ENCODE assay signal across 8 mouse cellular contexts in the genomic region with DNA sequence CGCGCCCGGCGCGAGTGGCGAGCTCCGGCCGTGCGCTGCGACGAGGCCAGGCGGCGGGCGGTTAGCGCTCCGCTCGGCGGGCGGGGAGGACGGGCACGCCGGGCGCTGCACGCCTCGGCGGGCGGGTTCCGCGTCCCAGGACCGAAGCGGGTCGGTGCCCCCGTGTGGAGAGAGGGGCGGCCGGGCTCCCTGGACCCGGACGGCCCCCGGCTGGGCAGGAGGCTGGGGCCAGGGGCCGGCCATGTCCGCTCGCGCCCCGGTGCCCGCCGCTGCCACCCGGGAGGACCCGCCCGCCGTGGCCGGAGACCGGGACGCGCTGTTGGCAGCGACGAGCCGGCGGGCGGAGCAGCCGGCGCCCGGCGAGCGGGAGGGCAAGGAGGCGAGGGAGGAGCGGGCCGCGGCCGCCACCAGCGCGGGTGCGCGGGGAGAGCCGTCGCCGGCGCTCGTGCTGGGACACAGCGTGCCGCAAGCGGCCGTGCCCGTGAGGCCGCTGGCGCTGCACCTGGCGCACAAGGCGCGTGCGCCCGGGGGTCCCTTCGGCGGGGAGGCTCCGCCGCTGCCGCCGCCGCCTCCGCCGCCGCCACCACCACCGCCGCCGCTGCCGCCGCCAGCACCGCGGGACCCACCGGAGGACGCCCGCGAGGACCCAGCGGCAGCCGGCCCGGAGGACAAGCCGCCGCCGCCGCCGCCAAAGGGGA. TPM values are rescaled to one million over a fixed set of nuclear protein-coding genes. Genes with fewer than 3 reads are reported as not detected.
A peak's percentile ranks its signal among the peaks of the same experiment; 100 is the strongest.
DNase-seq lines count a peak whose midpoint lies in the region; ATAC-seq and TF ChIP-seq lines count a peak whose summit lies in the region.

No protein-coding gene starts in this region.

- peak; percentile 15 for DNase-seq in CH12.LX (ENCODE audit: extremely low read depth)
- DNase-seq in embryo, embryonic 11.5 days (ENCODE audit: low read depth, low spot score) = peak; percentile 9
- DNase-seq in kidney, postnatal 10 days = peak; percentile 63
- DNase-seq in lung, postnatal 25 days (ENCODE audit: low spot score) = peak; percentile 2
- peak; percentile 67 for DNase-seq in right cerebral cortex, postnatal 25 days
- no peak for DNase-seq in yolk sac, embryonic 10.5 days (ENCODE audit: low spot score)

- under 1% methylated on average over 97 of the region's 118 CpGs for WGBS in heart, embryonic 13.5 days

- peaks cover 0 to 5% of the 10 kb centered on the region in 2 experiments; a peak in 2 of 4 replicates for H3K4me1 ChIP-seq in CH12.LX (ENCODE audit: control insufficient read depth in 1 of 2, insufficient read depth in 2 of 2)
- H3K4me1 ChIP-seq in heart, embryonic 13.5 days = peaks cover 14% of the 10 kb centered on the region

- ATAC-seq in activated CD4-positive, CD25-positive, alpha-beta regulatory T cell, adult 4 months = peak; percentile 10
- 0 out of 2 replicates have a peak, but pooled peaks have one; percentile 3 for ATAC-seq in heart, embryonic 13.5 days (ENCODE audit: extremely low read depth, insufficient number of reproducible peaks, low FRiP score, low TSS enrichment)

- peak overlapping the region; percentile 42; the same call in 1 of the 2 replicates for H3K27ac ChIP-seq in CH12.LX (ENCODE audit: insufficient read depth, low read depth)
- H3K27ac ChIP-seq in heart, embryonic 13.5 days (replicated peaks) = peak overlapping the region; percentile 83

- H3K4me2 ChIP-seq in CH12.LX (ENCODE audit: insufficient read depth, low read depth, poor library complexity, severe bottlenecking) = peak overlapping the region; percentile 76
- peak overlapping the region; percentile 88 for H3K4me2 ChIP-seq in heart, embryonic 13.5 days

- H3K36me3 ChIP-seq in CH12.LX (replicated peaks in 1 of 2; ENCODE audit: control insufficient read depth in 1 of 2, insufficient read depth in 1 of 2, low read length in 1 of 2) = no peaks in the 10 kb centered on the region
- no peaks in the 10 kb centered on the region for H3K36me3 ChIP-seq in heart, embryonic 13.5 days

- peaks cover 7% of the 10 kb centered on the region for H3K27me3 ChIP-seq in CH12.LX (replicated peaks)
- peaks cover 10% of the 10 kb centered on the region; the same call in 1 of the 2 replicates for H3K27me3 ChIP-seq in heart, embryonic 13.5 days (replicated peaks)

- TF ChIP-seq EP300 in CH12.LX (IDR thresholded peaks at IDR 0.05; ENCODE audit: low read length) = no peak

- TF ChIP-seq RAD21 in CH12.LX (IDR thresholded peaks at IDR 0.05; ENCODE audit: low read depth, low read length) = no peak

- peaks cover 2% of the 10 kb centered on the region; the same call in 1 of the 2 replicates for H3K79me2 ChIP-seq in CH12.LX (replicated peaks; ENCODE audit: control insufficient read depth, extremely low read depth, insufficient read depth, poor library complexity, severe bottlenecking)

- no peak for TF ChIP-seq POLR2A in CH12.LX (IDR thresholded peaks at IDR 0.05; ENCODE audit: low read depth, low read length)

- dilution Hi-C loops in CH12.LX (cut with MboI; ENCODE audit: extremely low pct_ligation_motif_present, extremely low pct_unique_long_range_greater_than_20kb, low sequenced_read_pairs) = no loop called here

- H3K9ac ChIP-seq in CH12.LX (ENCODE audit: insufficient read depth, low read depth) = peak overlapping the region; percentile 47; the same call in 1 of the 2 replicates
- H3K9ac ChIP-seq in heart, embryonic 13.5 days = peak overlapping the region; percentile 91

- H3K9me3 ChIP-seq in CH12.LX (replicated peaks; ENCODE audit: low read length) = no peaks in the 10 kb centered on the region
- no peaks in the 10 kb centered on the region for H3K9me3 ChIP-seq in heart, embryonic 13.5 days

- H3K4me3 ChIP-seq in CH12.LX (replicated peaks in 1 of 3; ENCODE audit: low read depth in 2 of 3, low read length in 2 of 3, poor library complexity in 1 of 3) = peak overlapping the region; percentile 78 to 88 (median 82)
- H3K4me3 ChIP-seq in heart, embryonic 13.5 days = peak overlapping the region; percentile 74

- no peak for TF ChIP-seq CTCF in CH12.LX (conservative IDR thresholded peaks at IDR 0.05 in 1 of 2, IDR thresholded peaks at IDR 0.05 in 1 of 2; ENCODE audit: low read depth in 2 of 2, low read length in 2 of 2)

- in situ Hi-C loops in CH12.LX (cut with MboI; ENCODE audit: low pct_ligation_motif_present, low pct_unique_long_range_greater_than_20kb, low sequenced_read_pairs) = no loop called here

TF ChIP-seq in CH12.LX, 34 proteins besides CTCF, POLR2A, EP300 and RAD21:
- no peak for TF ChIP-seq MAFK (IDR thresholded peaks at IDR 0.05; ENCODE audit: insufficient replicate concordance, low read length)
- TF ChIP-seq ZMIZ1 (IDR thresholded peaks at IDR 0.05; ENCODE audit: low read depth, low read length) = no peak
- peak; percentile 67 for TF ChIP-seq NRF1 (IDR thresholded peaks at IDR 0.05; ENCODE audit: low read depth, low read length)
- TF ChIP-seq CHD2 (IDR thresholded peaks at IDR 0.05; ENCODE audit: low read length) = no peak
- peak; percentile 73; the same call in 1 of the 2 replicates for TF ChIP-seq UBTF (IDR thresholded peaks at IDR 0.05; ENCODE audit: low read depth, low read length)

RNA-seq across cellular contexts. Expression of a gene that starts 0.4 kb away (rescaled TPM):
- total RNA-seq in CH12.LX (2012; rRNA removed) = 13.7 and 14.7 TPM in 2 replicates
- total RNA-seq in CH12.LX (2014; rRNA removed) = 8.7 and 13.0 TPM in 2 replicates
- 11.9 and 12.0 TPM in 2 replicates for polyA plus RNA-seq in CH12.LX (2012; ENCODE audit: insufficient read length, low read depth)
- 10 to 100 TPM; 20.0 to 24.7 TPM for polyA plus RNA-seq in activated CD4-positive, CD25-positive, alpha-beta regulatory T cell, adult 4 months (2017; shearing (Covaris generic))
- 10.0 and 11.3 TPM in 2 replicates for polyA plus RNA-seq in heart, embryonic 13.5 days (2015; fragmentation: Nextera tagmentation; extraction: Ambion mirVana)

RNA-seq across cellular contexts. Expression of a gene that starts 47.7 kb away (rescaled TPM):
- total RNA-seq in CH12.LX (2012; rRNA removed) (0.04 TPM in 1 of 2 replicates, not detected in the other), CH12.LX (2014; rRNA removed) (not detected in 2 replicates)
- not detected in 2 replicates for polyA plus RNA-seq in CH12.LX (2012; ENCODE audit: insufficient read length, low read depth)
- polyA plus RNA-seq in activated CD4-positive, CD25-positive, alpha-beta regulatory T cell, adult 4 months (2017; shearing (Covaris generic)) = under 1 TPM; 0.49 to 0.88 TPM
- 0.15 and 0.25 TPM in 2 replicates for polyA plus RNA-seq in heart, embryonic 13.5 days (2015; fragmentation: Nextera tagmentation; extraction: Ambion mirVana)
